Mouse (Mus musculus) T-cell, adult 66 days (primary cell): ENCODE data around the gene Gpr34. TPM values are rescaled to one million over a fixed set of nuclear protein-coding genes. Genes with fewer than 3 reads are reported as not detected.

Experiments used
- total RNA-seq, 2 experiments: library from RNA; stranded (reverse); gene quantifications; 3 replicates in 1 of 2; 4 replicates in 1 of 2; pipeline ENCODE4 v1.2.4; 2023

Gene Gpr34
- total RNA-seq, result 10 to 100 TPM in 1 of 2 experiments, 1 to 10 TPM in 1; 8.4 to 11.0 TPM

GRCm38 (mm10) chrX:13631599-13632283, at the start of gene Gpr34:
Gene Gpr34 (plus strand): TSS chrX:13632089.

GRCm38 (mm10) chrX:13661063-13661462, 29.2 kb downstream of the Gpr34 start, which contains the start of gene Gpr82:
Gene Gpr82 (plus strand): TSS chrX:13661363.

Other genes starting within 250 kb of the Gpr34 start
- under 1 TPM; 0.12 to 0.15 TPM for gene Nyx, start 166.0 kb upstream of the Gpr34 start, total RNA-seq
- gene Gpr82, start 29.3 kb downstream of the Gpr34 start, total RNA-seq, result under 1 TPM in 1 of 2 experiments, not detected in 1; 0.24 TPM
- 1 to 10 TPM; 6.4 to 7.4 TPM for gene Cask, start 219.3 kb downstream of the Gpr34 start, total RNA-seq